Mouse (Mus musculus) frontal cortex, postnatal 14 days (tissue): ENCODE data around the gene Ccdc137.
"Not testable (repeated sequence)": the region's sequence is repeated elsewhere in the genome, so short reads cannot be mapped to it uniquely, and the experiment has no call there.

Experiments used
- DNase-seq, 2 experiments: peaks; one replicate each; pipeline ENCODE4 v3.0.0; 2022; ENCODE audit warnings: low spot score in 2 of 2

Gene Ccdc137

DNA sequence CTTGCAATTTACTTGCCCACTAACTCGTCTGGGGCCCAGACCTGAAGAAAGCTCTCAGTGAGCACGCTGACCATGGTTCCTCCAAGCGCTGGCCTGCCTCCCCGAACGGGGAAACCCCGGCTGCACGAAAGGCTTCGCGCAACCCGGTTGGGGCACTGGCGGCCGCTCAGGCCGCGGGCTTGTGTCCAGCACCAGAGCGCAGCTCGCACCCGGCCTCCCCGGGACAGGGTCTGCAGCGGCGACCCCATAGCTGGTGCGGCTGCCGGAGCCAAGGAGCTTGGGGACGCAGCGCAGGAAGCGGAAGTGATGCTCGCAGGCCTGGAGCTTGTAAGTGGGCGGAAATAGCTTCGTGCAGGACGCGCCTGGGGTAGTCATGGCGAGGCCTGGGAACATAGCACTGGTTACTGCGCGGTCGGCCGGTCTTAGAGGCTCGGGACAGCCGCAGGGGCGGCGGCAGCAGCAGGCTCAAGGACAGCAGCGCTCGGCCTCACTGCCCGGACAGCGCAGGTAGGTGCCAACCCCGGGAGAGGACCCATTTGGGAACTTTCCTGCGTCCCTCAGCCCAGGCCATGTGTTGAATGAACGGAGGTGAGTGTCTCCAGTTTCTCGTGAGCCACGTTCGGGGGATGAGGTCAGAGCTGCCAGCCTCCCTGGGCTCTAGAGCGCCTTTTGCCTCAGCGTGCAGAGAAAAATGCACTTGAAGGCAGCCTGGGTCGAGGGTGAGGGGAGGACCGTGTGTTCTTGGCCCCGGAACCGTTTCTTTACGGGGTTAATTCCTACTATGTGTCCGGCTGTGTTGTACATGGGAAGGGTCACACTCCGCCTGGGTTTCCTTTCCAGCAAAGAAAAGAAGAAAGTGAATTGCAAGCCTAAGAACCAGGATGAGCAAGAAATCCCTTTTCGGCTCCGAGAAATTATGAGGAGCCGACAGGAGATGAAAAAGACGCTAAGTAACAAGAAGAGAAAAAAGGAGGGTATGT is at the start of gene Ccdc137, which contains the start of gene Oxld1:
TSS of gene Ccdc137 (plus strand) at position 344 of the 980 bp plus-strand sequence.
TSS of gene Oxld1 (minus strand) at position 297 of the 980 bp plus-strand sequence.
- peak; percentile 53 to 70 for DNase-seq

DNA sequence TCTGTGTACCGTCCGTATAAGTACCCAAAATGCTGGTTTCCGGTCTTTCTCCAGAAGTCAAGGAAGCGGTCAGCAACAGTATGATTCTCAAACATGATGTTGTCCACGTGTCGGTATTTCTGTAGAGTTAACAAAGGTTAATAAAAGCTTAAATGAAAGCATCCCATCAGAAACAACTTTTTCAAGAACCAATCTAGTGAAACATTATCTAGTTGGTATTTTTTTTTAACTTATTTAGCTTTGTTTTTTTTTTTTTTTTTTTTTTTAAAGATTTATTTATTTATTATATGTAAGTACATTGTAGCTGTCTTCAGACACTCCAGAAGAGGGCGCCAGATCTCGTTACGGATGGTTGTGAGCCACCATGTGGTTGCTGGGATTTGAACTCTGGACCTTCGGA is 44.3 kb upstream of the Ccdc137 start:
- not testable (repeated sequence) for DNase-seq

DNA sequence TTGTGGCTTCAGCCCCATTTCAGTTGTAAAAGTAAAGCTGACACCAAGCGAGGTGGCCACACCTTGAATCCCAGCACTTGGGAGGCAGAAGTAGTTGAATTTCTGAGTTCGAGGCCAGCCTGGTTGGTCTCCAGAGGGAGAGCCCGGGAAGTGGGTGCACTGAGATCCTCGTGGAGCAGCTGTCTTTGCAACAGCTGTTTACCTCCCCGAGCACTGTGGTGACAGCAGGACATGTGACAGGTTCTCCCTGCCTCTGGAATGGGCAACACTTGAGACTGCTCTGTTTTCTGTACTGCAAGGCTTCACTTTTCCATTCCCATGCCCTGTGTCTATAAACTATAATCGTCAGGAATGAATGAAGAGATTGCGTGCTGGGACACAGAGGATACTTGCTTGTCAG is 40.1 kb upstream of the Ccdc137 start:
- no peak for DNase-seq

DNA sequence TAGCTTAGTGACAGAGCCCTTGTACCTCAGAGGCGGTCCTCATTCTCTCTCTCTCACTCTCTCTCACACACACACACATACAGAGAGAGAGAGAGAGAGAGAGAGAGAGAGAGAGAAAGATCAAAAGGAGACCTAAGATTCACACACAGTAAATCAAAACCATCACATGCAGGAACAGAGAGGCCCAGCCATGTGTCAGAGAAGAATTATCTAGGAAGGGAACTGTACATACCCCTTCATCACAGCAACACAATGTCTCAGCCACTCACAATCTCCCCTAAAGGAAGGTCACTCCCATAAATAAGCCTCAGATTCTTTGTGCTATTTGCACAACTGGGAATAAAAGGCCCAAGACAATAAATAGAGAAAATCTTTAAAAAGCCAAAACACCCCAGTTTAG is 39.3 kb upstream of the Ccdc137 start:
- no peak for DNase-seq

DNA sequence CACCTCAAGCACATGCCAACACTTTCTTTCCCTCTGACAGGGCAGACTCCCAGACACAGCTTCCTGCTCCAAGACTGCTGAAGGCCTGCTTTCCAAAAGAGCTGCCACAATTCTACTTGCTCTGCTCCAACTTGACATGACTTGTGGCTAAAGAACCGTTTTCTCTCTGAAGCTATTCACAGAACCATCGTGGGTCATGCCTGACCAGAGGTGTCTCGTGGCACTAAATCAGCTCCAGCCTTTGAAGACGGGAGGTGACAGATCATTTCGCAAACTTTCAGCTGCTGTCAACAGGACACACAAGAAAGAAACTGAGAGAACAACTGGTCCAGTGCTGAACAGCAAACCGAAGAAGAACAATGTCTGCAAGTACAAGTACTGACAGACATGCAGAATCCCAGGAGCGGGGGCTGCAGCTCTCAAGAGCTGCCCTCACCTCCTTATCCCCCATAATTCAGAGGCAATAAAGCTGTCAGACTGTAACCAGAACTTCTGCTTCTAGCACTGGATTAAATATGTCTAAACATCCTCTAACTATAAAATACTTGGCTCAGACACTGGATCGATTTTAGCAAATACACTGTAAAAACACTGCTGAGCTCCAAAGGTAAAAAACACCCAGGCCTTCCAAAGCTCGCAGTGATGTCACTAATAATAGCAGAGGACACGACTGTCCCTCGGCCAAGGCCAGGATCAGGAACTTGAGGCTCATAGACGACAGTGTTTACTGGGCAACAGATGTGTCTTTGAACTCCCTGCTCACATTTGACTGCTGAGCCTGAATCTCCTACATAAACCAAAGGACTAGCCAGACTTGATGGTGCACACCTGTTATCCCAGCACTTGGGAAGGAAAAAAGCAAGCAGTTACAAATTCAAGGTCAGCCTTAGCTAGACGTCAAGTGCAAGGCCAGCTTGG is 35.0 kb upstream of the Ccdc137 start:
- no peak for DNase-seq

DNA sequence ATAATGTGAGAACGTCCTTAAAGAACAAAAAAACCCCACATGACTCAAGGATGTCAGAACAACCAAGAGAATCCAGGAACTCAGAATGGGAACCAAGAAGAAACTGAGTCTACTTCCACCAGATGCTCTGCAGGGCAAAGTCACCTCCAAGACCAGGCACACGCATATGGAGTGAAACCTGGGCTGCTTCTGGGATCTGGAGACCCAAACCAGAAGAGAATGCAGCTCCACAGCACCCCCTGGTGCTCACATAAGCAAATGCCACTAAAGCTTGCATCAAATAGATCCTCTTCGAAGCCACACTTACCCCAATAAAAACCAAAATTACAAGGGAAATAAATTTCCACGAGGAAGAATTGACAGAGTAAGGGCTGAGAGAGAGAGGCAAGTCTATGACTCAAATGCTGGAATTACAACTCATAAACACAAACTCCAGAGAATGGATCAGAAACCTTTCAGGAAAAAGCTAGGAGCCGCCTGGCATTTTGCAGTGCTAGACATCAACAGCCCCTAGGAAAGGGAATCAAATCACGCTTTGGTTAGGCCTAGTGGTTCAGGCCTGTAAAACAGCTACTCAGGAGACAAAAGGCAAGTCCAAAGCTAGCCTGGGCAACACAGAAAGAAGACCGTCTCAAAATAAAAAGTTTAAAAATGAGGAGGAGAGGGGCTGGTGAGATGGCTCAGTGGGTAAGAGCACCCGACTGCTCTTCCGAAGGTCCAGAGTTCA is 34.2 kb upstream of the Ccdc137 start:
- peak in 1 of 2 experiments; percentile 48 for DNase-seq

DNA sequence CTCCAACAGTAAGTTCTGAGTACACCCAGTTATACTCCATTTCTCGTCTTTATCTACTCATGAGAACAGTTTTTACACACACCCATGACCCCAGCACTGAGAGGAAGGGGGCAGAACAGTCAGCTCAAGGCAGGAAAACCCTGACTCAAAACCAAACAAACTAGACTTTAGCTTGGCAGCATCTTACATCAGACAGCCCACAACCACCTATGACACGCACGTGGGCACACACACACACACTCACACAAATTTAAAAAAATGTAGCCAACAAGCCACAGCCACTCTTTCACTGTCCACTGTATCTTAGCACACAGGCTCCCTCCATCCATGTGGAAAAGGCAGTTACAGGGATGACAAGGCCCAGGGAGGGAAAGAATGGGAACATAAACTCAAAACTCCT is 31.2 kb upstream of the Ccdc137 start:
- no peak for DNase-seq

DNA sequence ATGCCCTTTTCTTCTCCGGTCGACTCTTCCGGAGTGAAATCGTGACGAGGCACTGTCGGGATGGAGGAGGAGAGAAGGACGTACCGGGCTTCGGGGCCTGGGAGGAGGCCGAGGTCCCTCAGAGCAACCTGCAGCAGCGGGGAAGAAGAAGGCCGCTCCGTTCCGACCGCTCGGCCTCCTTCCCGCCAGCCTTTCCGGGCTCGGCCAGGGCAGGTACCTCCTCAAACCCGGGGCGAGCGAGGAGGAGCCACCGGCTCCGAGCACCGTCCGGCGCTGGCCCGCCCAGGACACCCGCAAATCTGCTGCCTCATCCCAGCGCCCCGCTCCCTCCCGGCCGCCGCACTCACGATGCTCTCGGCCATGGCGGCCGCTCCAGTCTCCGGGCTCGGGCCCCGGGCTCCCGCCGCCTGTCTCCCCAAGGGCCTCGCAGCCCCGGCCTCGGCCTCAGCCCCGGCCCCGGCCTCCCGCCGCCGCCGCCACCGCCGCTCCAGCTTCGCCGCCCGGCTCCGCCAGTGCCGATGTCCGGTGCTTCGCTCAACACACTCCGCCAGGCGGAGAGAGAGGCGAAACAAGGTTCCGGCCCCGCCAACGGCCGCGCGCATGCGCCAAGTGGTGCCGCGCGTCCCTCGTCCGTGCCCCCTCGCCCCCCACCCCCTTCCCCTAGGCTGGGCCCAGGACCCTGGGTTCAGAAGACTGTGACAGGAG is 20.6 kb upstream of the Ccdc137 start, which contains the start of gene Nploc4:
TSS of gene Nploc4 (minus strand) at position 557 of the 705 bp plus-strand sequence.
- peak; percentile 64 to 75 for DNase-seq

DNA sequence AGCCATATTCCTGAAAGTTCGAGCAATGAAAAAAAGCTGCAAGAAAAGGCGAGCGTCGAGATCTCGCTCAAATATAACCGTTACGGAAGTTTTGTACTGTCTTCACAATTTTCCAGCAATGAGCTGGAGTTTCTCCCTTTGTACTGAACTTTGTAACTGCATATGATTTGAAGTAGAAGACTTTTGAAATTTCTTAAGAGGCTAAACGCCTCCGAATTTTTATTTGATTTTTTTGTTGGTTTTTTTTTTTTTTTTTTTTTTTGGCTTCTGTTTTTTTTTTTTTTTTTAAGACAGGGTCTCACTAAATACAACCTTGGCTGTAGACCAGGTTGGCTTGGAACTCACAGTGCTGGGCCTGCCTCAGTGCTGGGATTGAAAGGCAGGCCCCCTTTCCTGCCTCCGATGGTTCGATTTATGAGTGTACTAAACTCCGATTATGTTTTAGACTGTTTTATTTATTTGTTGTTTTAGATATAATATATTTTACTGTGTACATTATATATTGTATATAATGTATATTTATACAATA is 20.0 kb upstream of the Ccdc137 start:
- DNase-seq, result no peak

DNA sequence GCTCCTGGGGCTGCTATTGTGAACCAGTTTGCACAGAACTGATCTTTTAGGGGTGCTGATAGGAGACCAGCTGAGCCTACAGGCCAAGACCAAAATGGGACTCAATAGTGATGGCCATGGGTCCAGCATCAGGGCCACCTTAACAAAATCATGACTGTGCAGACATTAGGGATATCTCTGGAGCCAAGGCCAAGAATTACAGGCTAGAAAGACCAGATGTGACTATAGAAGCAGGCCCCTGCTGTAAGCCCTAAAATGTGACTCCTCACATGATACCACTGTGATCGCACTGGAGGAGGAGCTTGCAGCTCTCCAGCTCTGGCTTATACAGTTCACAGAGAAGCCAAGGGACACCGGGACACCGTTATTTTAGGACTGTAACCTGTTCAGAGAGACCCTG is 15.6 kb upstream of the Ccdc137 start, which contains the start of gene Tspan10:
TSS of gene Tspan10 (plus strand) at position 301 of the 400 bp plus-strand sequence.
- no peak for DNase-seq

DNA sequence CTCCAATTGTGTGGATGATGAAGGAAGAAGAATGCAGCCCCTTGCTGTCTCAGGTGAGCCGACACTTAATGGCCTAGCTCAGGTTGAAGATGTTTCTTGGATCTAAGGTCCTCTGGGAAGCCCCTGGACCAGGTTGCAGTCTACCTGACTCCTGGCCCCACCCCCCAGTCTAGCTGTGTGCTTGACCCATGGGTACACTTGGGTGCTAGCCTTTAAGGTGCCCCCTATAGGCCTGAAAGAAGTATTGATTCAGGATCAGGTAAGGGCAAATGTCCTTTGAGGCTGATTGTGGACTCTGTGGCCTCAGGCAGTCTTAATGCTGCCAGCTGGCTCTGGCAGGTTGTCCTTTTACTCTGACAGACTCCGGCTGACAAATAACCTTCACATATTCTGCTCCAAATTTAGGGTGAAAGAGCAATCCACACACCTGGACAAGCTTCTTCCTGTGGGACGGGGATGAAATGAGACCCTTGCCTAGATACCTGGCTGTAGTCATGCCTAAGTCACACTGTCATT is 15.1 kb upstream of the Ccdc137 start:
- no peak for DNase-seq

DNA sequence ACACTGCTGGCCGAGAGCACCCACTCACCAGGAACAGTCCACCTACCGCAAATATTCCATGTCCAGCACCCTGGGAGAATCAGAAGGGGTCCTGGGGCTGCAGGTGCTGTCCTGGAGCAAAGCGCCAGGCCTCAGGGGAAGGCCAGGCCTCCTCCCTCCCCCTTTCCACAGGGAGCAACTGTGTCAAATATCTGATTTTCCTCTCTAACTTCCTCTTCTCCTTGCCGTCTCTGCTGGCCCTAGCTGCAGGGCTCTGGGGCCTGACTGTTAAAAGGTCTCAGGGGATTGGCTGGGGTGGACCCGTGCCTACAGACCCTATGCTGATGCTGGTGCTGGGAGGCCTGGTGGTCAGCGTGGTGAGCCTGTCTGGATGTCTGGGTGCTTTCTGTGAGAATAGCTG is 13.8 kb upstream of the Ccdc137 start:
- DNase-seq, result no peak

DNA sequence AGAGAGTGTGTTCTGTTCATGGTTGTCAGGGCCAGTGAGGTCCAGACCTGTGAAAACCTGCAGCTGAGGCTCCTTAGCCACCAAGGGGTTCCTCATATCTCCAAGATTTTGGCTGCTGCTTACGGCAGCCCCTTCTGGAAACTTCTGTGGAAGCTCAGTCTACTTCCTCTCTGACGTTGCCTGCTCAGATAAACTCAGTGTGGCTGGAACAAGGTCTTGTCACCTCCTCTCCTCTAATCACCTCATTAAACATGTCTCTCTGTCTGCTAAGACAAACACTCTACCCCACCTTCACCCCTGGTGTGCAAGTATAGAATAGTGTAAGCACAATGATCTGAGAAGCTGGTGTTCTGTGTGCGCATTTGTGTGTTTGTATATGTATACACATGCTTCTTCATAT is 12.4 kb upstream of the Ccdc137 start:
- no peak for DNase-seq

DNA sequence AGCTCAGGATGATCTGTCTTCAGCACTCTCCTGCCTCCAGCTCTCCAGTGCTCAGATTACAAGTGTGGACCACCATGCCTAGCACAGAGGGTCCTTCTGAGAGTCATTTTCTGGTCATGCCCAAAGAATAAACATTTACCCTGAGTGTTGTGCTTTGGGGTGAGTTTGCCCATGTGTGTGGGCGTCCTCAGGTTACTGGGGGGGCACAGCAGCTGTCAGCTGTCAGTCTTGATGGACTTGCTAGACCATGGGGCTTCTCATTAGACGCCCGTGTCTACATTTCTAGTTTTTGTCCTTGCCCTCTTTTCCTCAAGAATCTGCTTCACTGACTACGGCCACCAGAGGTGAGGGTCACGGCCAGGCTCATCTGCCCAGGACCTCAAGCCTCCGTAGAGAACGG is 10.7 kb upstream of the Ccdc137 start:
- no peak for DNase-seq

DNA sequence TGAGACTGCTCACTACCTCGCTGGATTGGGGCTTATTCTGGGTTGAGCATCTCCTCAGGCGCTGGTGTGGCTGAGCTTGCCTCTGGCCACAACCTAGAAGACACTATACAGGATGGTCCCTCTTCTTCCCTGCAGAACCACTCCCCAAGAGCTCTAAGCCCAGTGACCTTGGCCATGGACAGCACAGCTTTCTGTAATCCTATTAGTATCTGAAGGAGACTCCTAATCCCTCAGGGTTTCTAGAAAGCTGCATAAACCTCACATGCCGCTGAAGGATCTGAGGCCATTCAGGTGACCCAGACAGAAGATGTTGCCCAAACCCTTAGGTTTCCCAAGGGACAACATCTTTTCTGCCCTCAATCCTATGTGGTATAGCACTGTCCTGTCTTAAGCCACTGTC is 5.7 kb upstream of the Ccdc137 start:
- no peak for DNase-seq

DNA sequence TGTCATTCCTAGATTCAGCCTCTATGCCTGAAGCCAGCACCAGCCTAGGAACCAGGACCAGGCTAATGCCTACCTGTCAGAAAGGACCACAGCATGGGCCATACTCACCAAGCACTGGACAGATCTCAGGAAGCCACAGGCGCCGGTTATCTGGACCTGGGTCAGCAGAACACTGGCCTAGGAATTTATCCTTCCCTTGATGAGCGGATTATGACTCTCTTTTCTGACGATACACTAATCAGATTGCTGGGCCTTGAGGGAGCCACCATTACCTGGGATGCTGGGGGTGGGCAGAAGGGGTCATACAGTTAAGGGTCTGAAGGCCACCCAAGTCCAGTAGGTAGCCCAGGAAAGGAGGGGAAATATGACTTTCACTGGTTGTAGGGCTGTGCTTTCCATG is 4.6 kb upstream of the Ccdc137 start, which contains the start of gene Pde6g:
TSS of gene Pde6g (minus strand) at position 195 of the 400 bp plus-strand sequence.
- no peak for DNase-seq

DNA sequence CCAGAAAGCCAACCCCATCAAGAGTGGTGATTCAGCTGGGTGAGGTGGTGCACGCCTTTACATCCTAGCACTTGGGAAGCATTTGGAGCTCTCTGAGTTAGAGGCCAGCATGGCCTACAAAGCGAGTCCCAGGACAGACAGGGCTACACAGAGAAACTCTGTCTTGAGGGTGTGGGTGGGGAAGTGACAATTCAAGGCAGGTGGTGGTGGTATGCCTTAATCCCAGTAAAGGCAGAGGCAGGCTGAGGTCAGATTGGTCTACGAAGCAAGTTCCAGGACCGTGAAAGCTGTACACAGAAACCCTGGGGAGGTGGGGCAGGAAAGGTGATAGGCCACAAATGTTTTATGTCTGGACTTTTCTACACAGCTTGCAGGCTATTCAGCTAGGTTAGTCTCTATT is 3.0 kb upstream of the Ccdc137 start:
- DNase-seq, result no peak

DNA sequence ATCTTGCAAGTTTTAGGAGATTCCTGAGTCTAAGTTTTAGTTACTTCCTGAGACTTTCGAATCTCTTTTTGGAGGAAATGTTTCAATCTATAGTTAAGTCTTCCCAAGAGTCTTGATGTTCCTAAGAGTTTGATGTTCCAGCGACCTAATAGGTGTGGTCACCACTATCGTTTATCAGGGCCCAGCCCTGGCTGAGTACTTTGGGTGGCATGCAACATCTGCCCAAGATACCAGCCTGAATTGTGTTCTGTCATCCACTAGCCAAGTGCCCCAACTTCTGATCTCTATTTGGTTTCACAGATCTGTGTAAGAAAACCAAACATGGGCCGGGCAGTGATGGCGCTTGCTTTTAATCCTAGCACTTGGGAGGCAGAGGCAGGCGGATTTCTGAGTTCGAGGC is 2.5 kb upstream of the Ccdc137 start:
- no peak for DNase-seq

DNA sequence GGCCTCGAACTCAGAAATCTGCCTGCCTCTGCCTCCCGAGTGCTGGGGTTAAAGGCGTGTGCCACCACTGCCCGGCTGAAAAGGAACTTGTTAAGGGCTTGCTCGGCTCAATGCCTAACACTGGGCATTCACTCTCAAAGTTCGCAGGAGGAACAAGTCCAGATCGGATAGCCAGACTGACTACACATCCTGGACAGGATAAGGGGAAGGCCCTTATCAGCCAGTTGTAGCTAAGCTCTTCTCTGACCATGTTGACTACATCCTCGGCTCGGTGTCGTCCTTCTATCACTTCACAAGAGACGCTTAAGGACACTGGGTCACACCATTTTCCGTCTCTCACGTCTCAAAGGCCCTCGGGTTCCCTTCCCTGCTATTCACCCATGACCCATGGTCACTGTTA is 545 bp upstream of the Ccdc137 start:
- no peak for DNase-seq
